Mouse (Mus musculus) liver (tissue): ENCODE data around the gene Cela1.
A peak's percentile ranks its signal among the peaks of the same experiment; 100 is the strongest.

Experiments used
- DNase-seq: peaks from one replicate; pipeline ENCODE4 v3.0.0-alpha.2; 2020; ENCODE audit warnings: mixed read lengths

The Cela1 gene

DNA sequence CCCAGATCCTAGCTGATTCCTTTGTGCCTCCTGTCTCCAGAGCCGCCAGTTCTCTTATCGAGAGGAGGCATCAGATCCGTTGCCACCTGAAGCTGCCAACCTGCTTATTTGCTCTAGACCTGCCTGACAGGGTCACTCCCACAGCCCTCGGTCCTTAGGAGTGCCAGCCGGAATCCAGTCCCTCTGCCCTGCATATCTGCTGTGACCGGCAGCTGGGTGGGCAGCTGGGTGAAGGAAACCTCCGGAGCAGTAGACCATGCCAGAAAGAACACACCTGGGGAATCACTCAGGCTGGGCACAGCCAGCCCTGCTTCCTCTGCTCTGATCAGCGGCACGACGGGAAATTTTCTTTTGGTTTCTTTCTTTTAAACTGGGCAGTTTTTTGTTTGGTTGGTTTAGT is 54.4 kb downstream of the Cela1 start:
- DNase-seq: no peak

DNA sequence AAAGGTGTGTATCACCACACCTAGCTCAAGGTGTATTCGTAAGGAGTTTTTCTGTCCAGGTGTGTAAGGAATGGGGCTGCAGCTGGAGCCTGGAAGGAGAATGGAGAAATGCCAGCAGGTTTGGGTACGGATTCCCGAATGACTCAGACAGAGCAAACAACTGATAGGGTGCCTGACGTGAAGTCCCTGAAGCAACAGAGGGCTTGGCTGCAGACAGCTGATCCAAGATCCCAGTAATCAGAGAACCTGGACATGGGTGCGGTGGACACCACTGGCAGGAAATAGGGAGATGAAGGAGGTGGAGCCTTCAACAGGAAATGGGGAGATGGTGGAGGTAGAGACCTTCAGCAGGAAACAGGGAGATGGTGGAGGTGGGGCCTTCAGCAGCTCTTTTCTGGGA is 55.4 kb downstream of the Cela1 start:
- DNase-seq: no peak

DNA sequence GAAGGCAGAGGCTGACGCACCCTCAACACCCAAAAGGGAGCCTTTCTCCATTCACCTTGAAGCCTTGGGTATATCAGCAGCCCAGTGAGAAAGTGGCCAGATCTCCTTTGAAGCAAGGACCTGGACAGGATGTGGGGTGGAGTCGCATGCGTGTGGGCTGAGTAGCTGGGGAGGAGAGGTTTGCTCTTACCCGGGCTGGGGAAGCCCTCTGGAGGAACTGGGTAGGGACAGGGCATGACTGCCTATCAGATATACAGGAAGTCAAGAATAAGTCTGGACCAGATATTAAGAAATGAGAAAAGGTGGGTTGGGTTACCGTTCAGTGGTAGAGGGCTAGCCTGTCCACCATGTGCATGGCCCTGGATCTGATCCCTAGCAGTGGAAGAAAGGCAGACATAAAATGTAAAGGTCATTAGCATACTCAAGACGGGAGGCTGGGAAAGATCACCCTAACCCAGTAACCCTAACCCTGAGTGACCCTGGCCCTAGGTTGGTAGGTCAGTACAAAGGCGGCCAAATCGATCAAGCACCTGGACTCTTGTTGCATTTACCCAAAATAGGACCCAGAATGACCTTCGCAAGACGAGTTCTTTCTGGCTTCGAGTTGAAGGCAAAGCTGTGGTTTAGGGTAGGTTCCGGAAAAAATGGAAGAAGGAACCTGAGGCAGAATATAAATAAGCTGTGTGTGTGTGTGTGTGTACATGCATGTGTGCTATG is 56.1 kb downstream of the Cela1 start:
- DNase-seq: no peak

DNA sequence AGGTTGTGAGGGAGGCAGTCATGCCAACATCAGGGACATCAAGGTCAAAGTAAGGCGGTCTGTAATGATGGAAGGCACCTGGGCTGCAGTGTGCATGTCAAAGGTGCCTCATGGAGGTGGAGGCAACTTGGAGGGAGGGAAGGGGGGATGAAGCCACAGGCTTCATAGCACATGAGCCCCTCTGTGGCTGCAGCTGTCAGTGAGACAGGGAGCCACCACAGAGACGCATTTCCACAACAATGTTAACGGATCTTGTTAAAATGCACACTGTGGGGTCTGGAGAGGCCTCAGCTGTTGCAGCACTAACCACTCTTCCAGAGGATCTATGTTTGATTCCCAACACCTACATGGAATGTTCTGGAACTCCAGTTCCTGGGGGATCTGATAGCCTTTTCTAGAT is 57.6 kb downstream of the Cela1 start:
- no peak for DNase-seq

DNA sequence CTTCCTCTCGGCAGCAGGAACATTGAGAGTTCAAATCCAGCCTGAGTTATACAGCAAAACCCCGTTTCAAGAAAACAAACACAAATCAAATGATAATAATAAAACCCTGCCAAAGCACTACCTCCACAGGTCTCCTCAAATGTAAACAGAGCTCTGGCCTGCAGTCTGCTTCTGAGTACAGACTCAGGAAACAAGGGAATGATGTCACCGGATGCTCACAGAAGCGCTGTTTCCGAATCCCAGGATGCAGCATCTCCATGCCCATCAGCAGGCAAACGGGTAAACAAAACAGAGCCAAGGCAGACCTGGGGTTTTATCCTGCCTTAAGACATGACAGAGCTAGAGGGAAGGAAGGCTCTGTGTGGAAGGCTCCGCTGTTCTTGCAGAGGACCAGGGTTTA is 58.9 kb downstream of the Cela1 start:
- DNase-seq: no peak

DNA sequence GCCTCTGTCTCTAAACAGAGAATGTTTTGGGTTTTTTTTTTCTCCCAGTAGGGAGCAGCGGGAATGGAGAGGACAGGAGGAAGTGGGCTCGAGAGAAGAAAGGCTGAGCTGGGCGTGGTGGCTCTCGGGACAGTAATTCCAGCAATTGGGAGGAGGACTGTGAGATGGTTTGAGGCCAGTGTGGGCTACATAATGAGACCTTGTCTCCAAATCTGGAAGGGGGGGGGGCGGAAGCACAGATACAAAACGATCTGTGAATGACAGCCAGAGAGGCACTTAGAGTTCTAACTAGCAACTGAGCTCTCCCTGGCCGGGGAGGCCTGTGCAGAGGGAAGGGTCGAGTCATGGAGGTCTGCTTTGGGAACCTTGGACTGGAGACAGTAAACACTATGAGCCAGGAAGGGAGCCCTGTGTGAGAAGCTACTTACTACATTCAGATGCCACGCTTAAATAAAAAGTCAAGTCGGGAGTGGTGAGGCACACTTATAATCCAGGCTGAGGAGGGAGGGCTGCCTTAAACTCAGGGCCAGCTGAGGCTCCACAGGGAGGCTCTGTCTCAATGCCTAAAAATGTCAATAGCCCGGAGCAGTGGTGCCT is 59.8 kb downstream of the Cela1 start:
- DNase-seq: no peak

DNA sequence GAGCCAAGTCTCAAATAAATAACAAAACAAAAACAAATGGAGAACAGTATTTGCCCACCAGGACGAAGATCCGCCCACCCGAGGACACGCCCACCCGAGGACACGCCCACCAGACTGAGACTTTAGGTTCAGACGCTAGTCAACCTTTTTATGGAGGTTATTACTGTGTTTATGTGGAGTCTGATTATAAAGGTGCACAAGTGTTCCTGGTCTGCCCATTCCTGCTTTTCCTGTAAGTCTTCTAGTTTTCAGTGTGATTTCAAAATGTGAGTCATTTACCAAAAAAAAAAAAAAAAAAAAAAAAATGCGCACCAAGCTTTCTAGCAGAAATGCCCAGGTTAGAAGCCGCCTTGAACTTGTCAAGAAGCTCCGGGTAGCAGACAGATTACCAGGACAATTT is 60.4 kb downstream of the Cela1 start:
- peak; percentile 63 for DNase-seq

DNA sequence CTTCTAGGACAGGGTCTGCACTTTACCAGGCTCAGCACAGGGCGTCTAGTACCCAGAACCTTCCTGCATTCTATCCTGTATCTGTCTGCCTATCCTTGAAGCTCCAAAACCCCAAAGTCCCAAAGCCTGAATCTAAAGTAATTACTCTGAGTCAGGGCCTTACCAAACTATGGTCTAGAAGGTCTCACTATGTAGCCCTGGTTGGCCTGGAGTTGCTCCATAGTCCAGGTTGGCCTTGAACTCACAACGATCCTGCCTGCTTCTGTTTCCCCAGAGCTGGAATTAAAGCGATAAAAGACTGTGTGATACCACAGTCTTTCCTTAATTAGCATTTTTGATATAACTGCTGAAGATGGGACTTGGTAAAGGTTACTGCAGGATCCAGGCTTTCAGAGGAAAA is 63.3 kb downstream of the Cela1 start:
- no peak for DNase-seq
